Mouse (Mus musculus) adrenal gland, postnatal 10 days (tissue): ENCODE measurements around the gene Vmn1r181. TPM values are rescaled to one million over a fixed set of nuclear protein-coding genes. Genes with fewer than 3 reads are reported as not detected.
"Not testable (repeated sequence)": the region's sequence is repeated elsewhere in the genome, so short reads cannot be mapped to it uniquely, and the experiment has no call there.

Experiments
- DNase-seq: peaks from one replicate; pipeline ENCODE4 v3.0.0; 2021; ENCODE audit warnings: mixed read lengths
- long read RNA-seq, 2 experiments: library from polyadenylated mRNA; stranded (forward); transcript quantifications; one replicate each; pipeline ENCODE4 v2.0.0; 2021
- total RNA-seq, 2 experiments: library from RNA; stranded (reverse); gene quantifications; 2 replicates each; pipeline ENCODE4 v1.2.3; 2021

Gene Vmn1r181
- total RNA-seq = not detected
- long read RNA-seq, experiment 1 = 0 reads
- long read RNA-seq, experiment 2 = 0 reads

- DNase-seq = not testable (repeated sequence)
Measured at GRCm38 (mm10) chr7:23974315-23974714, at the start of gene Vmn1r181. Vmn1r181 (plus strand) TSS chr7:23974615.

- no peak for DNase-seq
Measured at GRCm38 (mm10) chr7:23926678-23927077, 47.7 kb upstream of the Vmn1r181 start, which contains the start of gene Vmn1r179. Vmn1r179 (plus strand) TSS chr7:23926978.

- no peak for DNase-seq
Measured at GRCm38 (mm10) chr7:23950332-23950731, 24.1 kb upstream of the Vmn1r181 start, which contains the start of gene Vmn1r180. Vmn1r180 (plus strand) TSS chr7:23950632.

- DNase-seq = peak; percentile 26
Measured at GRCm38 (mm10) chr7:23968044-23968443, 6.4 kb upstream of the Vmn1r181 start.

- DNase-seq = no peak
Measured at GRCm38 (mm10) chr7:24001391-24001790, 27.0 kb downstream of the Vmn1r181 start, which contains the start of gene V1rd19. V1rd19 (plus strand) TSS chr7:24001691.

Other genes with a start within 250 kb of the Vmn1r181 start
- gene Vmn1r174, start 222.3 kb upstream of the Vmn1r181 start, total RNA-seq = not detected
- not detected for gene Vmn1r175, start 164.0 kb upstream of the Vmn1r181 start, total RNA-seq
- not detected for gene Vmn1r176, start 137.2 kb upstream of the Vmn1r181 start, total RNA-seq
- gene Vmn1r177, start 108.2 kb upstream of the Vmn1r181 start, total RNA-seq = not detected
- gene Vmn1r178, start 82.6 kb upstream of the Vmn1r181 start, total RNA-seq = not detected
- gene Vmn1r179, start 47.6 kb upstream of the Vmn1r181 start, total RNA-seq = not detected
- not detected for gene Vmn1r180, start 24.0 kb upstream of the Vmn1r181 start, total RNA-seq
- gene V1rd19, start 27.1 kb downstream of the Vmn1r181 start, total RNA-seq = not detected
- not detected for gene Vmn1r183, start 78.6 kb downstream of the Vmn1r181 start, total RNA-seq
- 10 to 100 TPM; 15.2 to 17.3 TPM for gene Zfp180, start 107.3 kb downstream of the Vmn1r181 start, total RNA-seq
- gene Zfp112, start 137.7 kb downstream of the Vmn1r181 start, total RNA-seq = 1 to 10 TPM; 2.3 to 4.8 TPM
- 1 to 10 TPM; 7.2 to 9.9 TPM for gene Zfp235, start 159.6 kb downstream of the Vmn1r181 start, total RNA-seq
- gene Zfp114, start 200.4 kb downstream of the Vmn1r181 start, total RNA-seq = under 1 TPM; 0.61 to 0.69 TPM
- gene Zfp111, start 236.8 kb downstream of the Vmn1r181 start, total RNA-seq = 10 to 100 TPM in 1 of 2 experiments, 1 to 10 TPM in 1; 9.1 to 11.1 TPM